Mouse (Mus musculus): ENCODE results near the gene Sod2.
"Not testable (repeated sequence)": the region's sequence is repeated elsewhere in the genome, so short reads cannot be mapped to it uniquely, and the experiment has no call there.

Sod2 gene

DNA sequence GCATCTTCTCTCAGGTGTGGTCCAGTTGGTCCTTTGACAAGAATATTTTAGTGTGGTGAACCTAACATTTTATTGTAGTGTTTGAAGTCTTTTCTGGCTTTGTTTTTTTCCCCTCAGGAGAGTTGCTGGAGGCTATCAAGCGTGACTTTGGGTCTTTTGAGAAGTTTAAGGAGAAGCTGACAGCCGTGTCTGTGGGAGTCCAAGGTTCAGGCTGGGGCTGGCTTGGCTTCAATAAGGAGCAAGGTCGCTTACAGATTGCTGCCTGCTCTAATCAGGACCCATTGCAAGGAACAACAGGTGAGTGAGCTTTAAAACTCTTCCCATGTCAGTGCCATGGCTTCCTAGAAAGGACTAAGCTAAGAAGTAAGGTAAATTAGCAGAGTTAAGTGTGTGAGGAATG, 6.7 kb downstream of the Sod2 start:
- no peak for DNase-seq

- not testable (repeated sequence) for DNase-seq
Measured at GRCm38 (mm10) chr17:13036627-13037192, 30.1 kb downstream of the Sod2 start.

DNA sequence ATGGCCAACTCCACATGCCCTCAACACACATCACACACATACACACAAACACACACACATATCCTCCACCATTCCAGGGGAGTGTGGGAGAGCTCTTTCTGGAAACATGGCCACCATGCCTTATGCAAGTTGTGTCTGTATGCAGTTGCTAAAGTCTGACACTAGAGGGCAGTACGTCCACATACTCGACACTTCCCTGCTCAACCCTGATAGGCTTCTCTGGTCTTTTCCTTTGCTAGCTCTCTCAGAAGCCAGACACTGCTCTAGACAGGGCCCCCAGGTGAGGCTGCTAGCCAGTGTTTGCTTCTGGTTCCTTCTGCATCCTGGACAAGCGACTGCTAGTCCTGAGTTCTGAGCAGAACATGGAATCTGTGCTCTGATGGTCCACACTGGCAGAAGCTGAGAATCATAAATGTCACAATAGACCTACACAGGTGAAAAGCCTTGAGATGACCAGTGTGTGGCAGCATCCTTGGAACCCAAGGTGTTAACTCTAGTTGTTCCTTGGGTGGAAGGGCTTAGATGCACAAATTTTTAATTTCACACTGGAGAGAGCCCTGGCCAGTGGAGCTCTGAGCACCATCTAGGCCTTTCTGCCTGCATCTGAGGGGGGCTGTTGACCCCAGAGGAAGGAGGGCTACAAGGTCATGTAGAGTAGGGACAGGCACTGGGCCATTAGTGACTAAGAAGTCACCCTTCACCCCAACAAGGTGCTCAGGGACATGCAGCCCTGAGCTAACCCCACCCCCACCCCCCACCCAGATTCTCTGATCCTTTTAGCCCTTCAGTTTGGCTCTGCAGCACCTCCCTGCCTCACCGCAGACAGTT, 37.4 kb downstream of the Sod2 start:
- peak; percentile 34 to 38 for DNase-seq

DNA sequence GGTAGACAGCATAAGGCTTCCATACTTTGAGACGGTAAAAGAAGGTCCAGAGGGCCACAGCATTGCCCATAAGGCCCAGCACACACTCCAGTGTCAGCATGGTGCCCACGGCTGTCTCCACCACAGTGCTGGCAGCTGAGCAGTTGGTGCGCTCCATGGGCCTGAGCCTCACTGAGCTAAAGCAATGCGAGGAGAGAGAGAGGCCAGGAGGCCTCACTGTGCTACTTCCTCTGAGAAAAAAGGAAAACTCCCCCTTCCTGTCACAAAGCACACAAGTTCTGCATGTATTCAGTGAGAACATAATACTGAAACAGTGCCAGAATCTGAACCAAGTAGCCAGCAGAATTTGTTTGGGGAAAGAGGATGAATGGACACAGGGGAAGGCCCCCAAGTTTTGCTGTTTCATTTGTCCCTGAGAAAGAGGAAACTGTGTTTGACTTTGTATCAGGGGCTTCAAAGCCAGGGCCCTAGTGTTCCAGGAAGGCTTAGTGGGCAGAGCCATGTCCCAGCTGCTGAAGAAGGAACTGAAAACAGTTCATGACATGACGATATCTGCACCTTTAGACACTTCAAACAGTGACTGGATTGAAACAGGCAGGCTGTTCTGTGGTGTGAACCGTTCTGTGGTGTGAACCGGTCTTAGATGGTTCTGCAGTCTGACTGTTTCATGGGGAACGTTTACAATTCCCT, 45.6 kb downstream of the Sod2 start, which contains the start of gene Gpr31b:
Gene Gpr31b (minus strand): TSS at position 173 of the 690 bp plus-strand sequence.
- not testable (repeated sequence) for DNase-seq

GRCm38 (mm10) chr17:13060804-13061203, 54.2 kb downstream of the Sod2 start, which contains the start of gene Tcp10b:
Tcp10b (plus strand) TSS chr17:13061104.
- DNase-seq = not testable (repeated sequence)

DNA sequence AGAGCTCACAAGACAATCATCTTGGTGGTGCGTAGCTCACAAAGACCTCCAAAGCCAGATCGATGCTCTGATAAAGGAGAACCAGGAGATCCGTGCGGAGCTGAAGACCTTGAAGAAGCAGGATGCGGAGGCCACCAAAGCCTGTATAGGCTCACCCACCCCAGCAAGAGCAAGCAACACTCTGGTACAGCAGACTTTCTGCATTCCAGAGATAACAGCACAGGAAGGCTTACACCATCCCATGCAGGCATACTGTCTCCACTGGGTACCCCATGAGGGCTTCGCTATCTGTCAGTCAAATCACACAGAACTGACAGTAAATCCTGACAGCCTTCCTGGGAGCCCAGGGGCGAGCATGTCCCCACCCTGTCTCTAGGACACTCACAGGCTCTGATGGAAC, 56.2 kb downstream of the Sod2 start:
- DNase-seq = not testable (repeated sequence)

DNA sequence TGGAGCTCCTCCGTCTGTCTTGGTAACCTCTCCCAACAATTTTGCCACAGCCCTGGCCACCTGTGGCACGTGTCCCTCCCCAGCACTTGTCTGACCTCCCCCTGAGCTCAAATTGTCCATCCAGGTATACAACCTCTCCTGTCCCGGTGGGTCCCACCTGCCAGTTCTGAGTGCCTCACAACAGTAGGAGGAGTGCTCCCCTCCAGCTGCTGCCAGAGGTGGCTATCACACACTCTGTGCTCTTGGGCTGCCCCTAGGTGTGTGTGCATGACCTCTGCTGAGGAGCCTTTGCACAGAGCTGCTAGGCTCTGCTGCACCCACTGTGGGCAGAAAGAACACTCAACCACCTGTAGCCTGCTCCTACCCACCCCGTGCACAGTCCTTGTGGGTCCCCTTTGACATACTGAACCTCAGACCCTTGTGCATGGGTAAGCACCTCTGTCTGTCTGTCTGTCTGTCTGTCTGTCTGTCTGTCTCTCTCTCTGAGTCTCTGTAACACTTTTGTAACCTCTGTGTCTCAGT, 61.3 kb downstream of the Sod2 start:
- DNase-seq = not testable (repeated sequence)

DNA sequence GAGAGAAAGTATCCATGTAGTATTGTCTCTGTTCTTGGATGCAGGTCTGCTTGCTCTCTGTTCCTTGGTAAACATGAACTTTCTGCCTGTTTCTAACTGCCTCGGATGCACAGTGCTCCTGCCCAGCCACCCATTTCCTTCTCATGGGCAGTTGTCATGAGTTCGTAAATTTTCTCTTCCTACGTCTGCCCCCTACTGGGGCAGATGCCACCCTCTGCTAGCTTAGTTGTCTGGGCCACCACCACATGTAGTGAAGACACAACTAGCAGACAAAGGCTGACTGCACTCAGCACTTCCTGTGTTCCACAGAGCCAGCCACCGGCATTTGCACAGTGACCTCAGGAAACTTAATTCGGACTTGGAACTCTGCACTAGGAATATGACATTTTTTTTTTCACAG, 62.6 kb downstream of the Sod2 start:
- not testable (repeated sequence) for DNase-seq

All from cerebellum, adult 18-20 months (tissue).